Mouse (Mus musculus) sigmoid colon, adult 10 weeks (tissue): ENCODE measurements around the gene Pttg1ip. TPM values are rescaled to one million over a fixed set of nuclear protein-coding genes. Genes with fewer than 3 reads are reported as not detected.

Experiments used
- polyA plus RNA-seq: library from polyadenylated mRNA; stranded (reverse); fragments of 350-450 nt; fragmentation: Illumina TruSeq; extraction: RNeasy Lipid Tissue Mini Kit (QIAGEN cat#74804); gene quantifications from one replicate; pipeline ENCODE4 v1.2.3, GENCODE M21; 2014; ENCODE audit warnings: low read depth, low replicate concordance

Gene Pttg1ip
- 193 TPM for polyA plus RNA-seq

DNA sequence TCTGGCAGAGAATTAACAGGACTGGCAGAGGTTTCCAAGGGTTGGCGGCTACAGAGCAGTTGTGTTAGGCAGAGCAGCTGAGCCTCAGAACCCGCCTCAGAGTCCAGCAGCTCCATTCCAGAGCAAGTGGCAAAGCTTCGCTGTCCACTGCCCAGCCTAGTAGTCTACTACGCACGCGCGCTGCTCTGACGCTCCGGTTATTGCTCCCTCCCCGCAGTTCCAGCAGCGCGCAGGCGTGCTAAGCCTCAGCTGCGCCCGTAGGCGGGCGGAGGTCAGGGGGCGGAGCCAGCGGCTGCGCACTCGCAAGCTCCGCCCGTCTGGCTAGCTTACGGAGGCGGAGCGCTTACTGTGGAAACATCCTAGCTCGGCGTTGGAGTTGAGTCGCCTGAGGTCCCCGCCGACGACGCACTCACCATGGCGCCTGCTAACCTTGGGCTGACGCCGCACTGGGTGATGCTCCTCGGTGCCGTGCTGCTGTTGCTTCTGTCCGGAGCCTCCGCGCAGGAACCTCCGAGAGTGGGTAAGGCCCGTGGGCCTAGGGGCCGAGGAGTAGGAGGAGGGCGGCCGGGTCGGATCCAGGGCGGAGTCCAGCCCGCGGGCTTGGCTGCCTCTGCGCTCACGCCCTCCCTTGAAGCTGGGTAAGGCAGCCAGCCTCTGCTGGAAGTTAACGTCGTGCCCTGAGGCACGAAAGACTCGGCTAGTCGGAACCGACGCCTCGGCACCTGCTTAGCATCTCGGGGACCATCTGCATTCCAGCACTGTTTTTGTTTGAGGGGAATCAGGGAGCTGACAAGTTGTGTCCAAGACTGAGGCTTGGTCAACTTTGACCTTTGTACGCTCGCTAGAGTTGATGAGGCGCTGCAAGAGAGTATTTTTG is at the start of gene Pttg1ip:
TSS of gene Pttg1ip (plus strand) at position 313 of the 877 bp plus-strand sequence.

DNA sequence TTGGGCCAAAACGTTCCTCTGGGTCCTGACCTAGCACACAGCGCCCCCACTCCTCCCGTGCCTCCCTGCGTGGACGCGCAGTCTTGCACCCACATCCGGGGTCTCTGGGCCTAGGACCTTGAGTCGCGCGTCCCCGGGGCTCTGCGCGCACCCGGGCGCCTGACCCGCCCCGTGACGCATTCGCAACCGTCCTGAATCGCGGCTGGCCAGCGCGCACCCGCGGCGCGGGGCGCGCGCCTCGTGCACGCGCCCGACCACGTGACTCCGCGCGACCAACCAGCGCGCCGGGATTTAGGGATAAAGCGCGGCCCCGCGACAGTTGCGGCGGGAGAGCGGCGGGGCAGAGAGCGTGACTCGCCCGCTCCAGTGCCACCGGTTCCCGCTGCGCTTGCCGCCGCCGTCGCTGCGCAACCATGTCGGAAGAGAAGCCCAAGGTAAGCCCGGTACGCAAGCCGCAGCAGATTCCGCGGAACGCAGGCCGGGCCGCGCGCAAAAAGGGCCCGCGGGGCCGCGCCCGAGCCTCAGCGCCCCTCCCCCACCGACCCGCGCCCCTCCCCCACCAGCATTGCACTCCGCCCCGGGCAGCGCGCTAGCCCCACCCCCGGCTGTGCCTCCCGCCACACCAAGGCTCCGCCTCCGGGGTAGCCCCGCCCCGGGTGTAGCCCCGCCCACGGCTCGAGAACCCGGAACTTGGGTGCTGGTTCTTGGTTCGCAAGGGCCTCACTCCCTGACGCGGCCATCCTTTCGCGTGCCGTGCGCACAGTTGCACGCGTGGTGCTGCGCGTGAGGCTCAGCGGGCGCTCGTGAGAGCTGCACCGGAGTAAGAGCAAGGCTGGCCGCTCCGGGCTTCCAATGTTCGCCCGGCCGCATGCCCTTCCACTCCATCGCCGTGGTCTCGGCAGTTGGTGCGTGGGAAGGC is 24.6 kb downstream of the Pttg1ip start, which contains the start of the genes Sumo3 and Gm49325:
TSS of gene Sumo3 (plus strand) at position 190 of the 919 bp plus-strand sequence.
TSS of gene Gm49325 (plus strand) at position 290 of the 919 bp plus-strand sequence.

DNA sequence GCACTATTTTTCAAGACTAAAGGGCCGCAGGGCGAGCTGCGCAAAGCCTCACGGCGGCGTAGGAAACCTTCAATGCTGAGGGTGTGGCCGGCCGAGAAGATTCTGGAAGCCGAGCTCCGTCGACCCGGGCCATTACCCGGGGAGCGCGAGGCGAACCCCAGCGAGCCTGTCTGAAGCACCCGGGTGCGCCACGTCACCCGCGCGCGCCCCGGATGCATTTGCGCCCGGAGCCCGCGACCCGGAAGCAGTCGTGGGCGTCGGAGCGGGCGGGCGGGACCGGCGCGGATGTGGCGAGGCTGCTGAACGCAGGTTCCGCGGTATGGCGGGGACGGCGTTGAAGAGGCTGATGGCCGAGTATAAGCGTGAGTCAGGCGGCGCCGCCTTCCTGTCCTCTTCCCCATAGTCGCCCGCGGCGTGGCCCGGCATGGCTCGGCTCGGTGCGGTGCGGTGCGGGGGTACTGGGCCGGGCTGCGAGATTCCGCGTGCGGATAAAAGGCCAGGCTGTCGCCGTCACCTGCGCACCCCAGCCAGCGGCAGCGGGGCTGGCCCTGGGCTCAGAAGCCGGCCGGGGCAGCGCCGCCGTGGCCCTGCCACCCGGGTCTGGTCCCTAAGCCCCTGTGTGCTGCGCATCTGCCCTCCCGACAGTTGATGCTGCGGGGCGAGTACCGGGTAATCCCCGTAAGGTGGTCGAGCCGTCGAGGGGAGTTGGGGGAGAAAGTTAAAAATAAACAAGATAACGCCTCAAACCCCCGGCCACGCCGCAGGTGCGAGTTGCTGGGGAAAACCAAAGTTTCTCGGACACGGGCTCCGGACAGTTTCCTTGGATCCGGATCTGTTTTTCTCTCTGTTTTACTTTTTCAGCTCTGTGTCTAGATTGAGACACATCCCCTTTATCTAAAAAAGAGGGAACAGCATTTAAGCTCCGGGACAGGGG is 40.8 kb downstream of the Pttg1ip start, which contains the start of gene Ube2g2:
TSS of gene Ube2g2 (plus strand) at position 221 of the 934 bp plus-strand sequence.

Other genes starting within 250 kb of the Pttg1ip start
- gene Adarb1, start 163.4 kb upstream of the Pttg1ip start, polyA plus RNA-seq = 1.8 TPM
- 0.69 TPM for gene Fam207a, start 65.9 kb upstream of the Pttg1ip start, polyA plus RNA-seq
- 3.1 TPM for gene Itgb2, start 51.5 kb upstream of the Pttg1ip start, polyA plus RNA-seq
- 76.1 TPM for gene Sumo3, start 24.4 kb downstream of the Pttg1ip start, polyA plus RNA-seq
- gene Gm49325, start 24.5 kb downstream of the Pttg1ip start, polyA plus RNA-seq = 1.6 TPM
- 7.3 TPM for gene Ube2g2, start 40.6 kb downstream of the Pttg1ip start, polyA plus RNA-seq
- gene Tspear, start 104.8 kb downstream of the Pttg1ip start, polyA plus RNA-seq = not detected
- not detected for gene Gm19402, start 109.0 kb downstream of the Pttg1ip start, polyA plus RNA-seq
- gene Gm9508, start 115.5 kb downstream of the Pttg1ip start, polyA plus RNA-seq = not detected
- gene Gm10272, start 124.9 kb downstream of the Pttg1ip start, polyA plus RNA-seq = not detected
- gene Gm10024, start 129.7 kb downstream of the Pttg1ip start, polyA plus RNA-seq = not detected
- gene Gm10142, start 134.1 kb downstream of the Pttg1ip start, polyA plus RNA-seq = not detected
- not detected for gene Krtap12-1, start 138.9 kb downstream of the Pttg1ip start, polyA plus RNA-seq
- not detected for gene Gm10100, start 144.8 kb downstream of the Pttg1ip start, polyA plus RNA-seq
- not detected for gene Gm18596, start 160.9 kb downstream of the Pttg1ip start, polyA plus RNA-seq
- not detected for gene Gm9736, start 169.6 kb downstream of the Pttg1ip start, polyA plus RNA-seq
- gene Gm3233, start 178.0 kb downstream of the Pttg1ip start, polyA plus RNA-seq = not detected
- not detected for gene Gm3238, start 189.6 kb downstream of the Pttg1ip start, polyA plus RNA-seq
- gene Gm7138, start 195.2 kb downstream of the Pttg1ip start, polyA plus RNA-seq = not detected
- gene Gm3250, start 200.8 kb downstream of the Pttg1ip start, polyA plus RNA-seq = not detected
- gene Gm7137, start 206.5 kb downstream of the Pttg1ip start, polyA plus RNA-seq = not detected
- not detected for gene Gm9639, start 213.4 kb downstream of the Pttg1ip start, polyA plus RNA-seq
- gene Gm19668, start 217.4 kb downstream of the Pttg1ip start, polyA plus RNA-seq = not detected
- gene Gm9507, start 230.1 kb downstream of the Pttg1ip start, polyA plus RNA-seq = not detected
- not detected for gene Gm2696, start 233.0 kb downstream of the Pttg1ip start, polyA plus RNA-seq
- gene Krtap10-4, start 245.4 kb downstream of the Pttg1ip start, polyA plus RNA-seq = not detected